Mouse (Mus musculus): ENCODE data around the gene Gga2. TPM values are rescaled to one million over a fixed set of nuclear protein-coding genes. Genes with fewer than 3 reads are reported as not detected.

The Gga2 gene
- polyA plus RNA-seq, 1 experiment: 30.2 TPM

GRCm38 (mm10) chr7:122045711-122046110, 24.7 kb upstream of the Gga2 start:
- peaks cover 9% of the 10 kb centered on the region for H3K4me1 ChIP-seq (ENCODE audit: control insufficient read depth, insufficient read depth, low read length)
- H3K4me3 ChIP-seq (ENCODE audit: insufficient read depth, low read length): no peak overlapping the region
- H3K27ac ChIP-seq (ENCODE audit: insufficient read depth, low read depth, low read length): no peak overlapping the region
- no peak for TF ChIP-seq CTCF (IDR thresholded peaks at IDR 0.05; ENCODE audit: low read depth, low read length)
- TF ChIP-seq POLR2A (IDR thresholded peaks at IDR 0.05; ENCODE audit: borderline replicate concordance, low read depth, low read length): no peak

GRCm38 (mm10) chr7:122045181-122045634, 24.2 kb upstream of the Gga2 start:
- Histone ChIP-seq H3K4me3 (ENCODE audit: insufficient read depth, low read length) (no peak overlapping the region), H3K4me1 (ENCODE audit: control insufficient read depth, insufficient read depth, low read length) (peaks cover 9% of the 10 kb centered on the region), H3K27ac (ENCODE audit: insufficient read depth, low read depth, low read length) (no peak overlapping the region)
- TF ChIP-seq POLR2A (IDR thresholded peaks at IDR 0.05; ENCODE audit: borderline replicate concordance, low read depth, low read length) (no peak), CTCF (IDR thresholded peaks at IDR 0.05; ENCODE audit: low read depth, low read length) (no peak)

- Histone ChIP-seq H3K4me1 (ENCODE audit: control insufficient read depth, insufficient read depth, low read length) (peaks cover 9% of the 10 kb centered on the region), H3K27ac (ENCODE audit: insufficient read depth, low read depth, low read length) (no peak overlapping the region), H3K4me3 (ENCODE audit: insufficient read depth, low read length) (no peak overlapping the region)
- TF ChIP-seq CTCF (IDR thresholded peaks at IDR 0.05; ENCODE audit: low read depth, low read length) (no peak), POLR2A (IDR thresholded peaks at IDR 0.05; ENCODE audit: borderline replicate concordance, low read depth, low read length) (no peak)
Observed at GRCm38 (mm10) chr7:122044106-122044505, 23.1 kb upstream of the Gga2 start.

GRCm38 (mm10) chr7:122034348-122034747, 13.3 kb upstream of the Gga2 start:
- TF ChIP-seq CTCF (IDR thresholded peaks at IDR 0.05; ENCODE audit: low read depth, low read length) (no peak), POLR2A (IDR thresholded peaks at IDR 0.05; ENCODE audit: borderline replicate concordance, low read depth, low read length) (no peak)
- Histone ChIP-seq H3K4me3 (ENCODE audit: insufficient read depth, low read length) (no peak overlapping the region), H3K27ac (ENCODE audit: insufficient read depth, low read depth, low read length) (no peak overlapping the region), H3K4me1 (ENCODE audit: control insufficient read depth, insufficient read depth, low read length) (peaks cover 10% of the 10 kb centered on the region)

GRCm38 (mm10) chr7:122033371-122033770, 12.3 kb upstream of the Gga2 start:
- H3K27ac ChIP-seq (ENCODE audit: insufficient read depth, low read depth, low read length): no peak overlapping the region
- no peak overlapping the region for H3K4me3 ChIP-seq (ENCODE audit: insufficient read depth, low read length)
- H3K4me1 ChIP-seq (ENCODE audit: control insufficient read depth, insufficient read depth, low read length): peaks cover 10% of the 10 kb centered on the region
- no peak for TF ChIP-seq POLR2A (IDR thresholded peaks at IDR 0.05; ENCODE audit: borderline replicate concordance, low read depth, low read length)
- no peak for TF ChIP-seq CTCF (IDR thresholded peaks at IDR 0.05; ENCODE audit: low read depth, low read length)

- H3K4me3 ChIP-seq (ENCODE audit: insufficient read depth, low read length): no peak overlapping the region
- H3K27ac ChIP-seq (ENCODE audit: insufficient read depth, low read depth, low read length): no peak overlapping the region
- TF ChIP-seq CTCF (IDR thresholded peaks at IDR 0.05; ENCODE audit: low read depth, low read length) (no peak), POLR2A (IDR thresholded peaks at IDR 0.05; ENCODE audit: borderline replicate concordance, low read depth, low read length) (no peak)
- peaks cover 22% of the 10 kb centered on the region for H3K4me1 ChIP-seq (ENCODE audit: control insufficient read depth, insufficient read depth, low read length)
Observed at GRCm38 (mm10) chr7:122022131-122022530, 1.1 kb upstream of the Gga2 start.

GRCm38 (mm10) chr7:122020273-122020666, 752 bp downstream of the Gga2 start:
- TF ChIP-seq CTCF (IDR thresholded peaks at IDR 0.05; ENCODE audit: low read depth, low read length) (no peak), POLR2A (IDR thresholded peaks at IDR 0.05; ENCODE audit: borderline replicate concordance, low read depth, low read length) (no peak)
- Histone ChIP-seq H3K27ac (ENCODE audit: insufficient read depth, low read depth, low read length) (no peak overlapping the region), H3K4me3 (ENCODE audit: insufficient read depth, low read length) (peak overlapping the region; percentile 93), H3K4me1 (ENCODE audit: control insufficient read depth, insufficient read depth, low read length) (peaks cover 34% of the 10 kb centered on the region)

- TF ChIP-seq CTCF (IDR thresholded peaks at IDR 0.05; ENCODE audit: low read depth, low read length) (no peak), POLR2A (IDR thresholded peaks at IDR 0.05; ENCODE audit: borderline replicate concordance, low read depth, low read length) (no peak)
- no peak overlapping the region for H3K27ac ChIP-seq (ENCODE audit: insufficient read depth, low read depth, low read length)
- H3K4me1 ChIP-seq (ENCODE audit: control insufficient read depth, insufficient read depth, low read length): peaks cover 34% of the 10 kb centered on the region
- no peak overlapping the region for H3K4me3 ChIP-seq (ENCODE audit: insufficient read depth, low read length)
Observed at GRCm38 (mm10) chr7:122018978-122019377, 2.0 kb downstream of the Gga2 start.

- TF ChIP-seq POLR2A (IDR thresholded peaks at IDR 0.05; ENCODE audit: borderline replicate concordance, low read depth, low read length): no peak
- no peak for TF ChIP-seq CTCF (IDR thresholded peaks at IDR 0.05; ENCODE audit: low read depth, low read length)
- H3K4me1 ChIP-seq (ENCODE audit: control insufficient read depth, insufficient read depth, low read length): peaks cover 34% of the 10 kb centered on the region
- H3K27ac ChIP-seq (ENCODE audit: insufficient read depth, low read depth, low read length): no peak overlapping the region
- H3K4me3 ChIP-seq (ENCODE audit: insufficient read depth, low read length): no peak overlapping the region
Observed at GRCm38 (mm10) chr7:122018247-122018646, 2.8 kb downstream of the Gga2 start.

GRCm38 (mm10) chr7:122015734-122016133, 5.3 kb downstream of the Gga2 start:
- no peak for TF ChIP-seq POLR2A (IDR thresholded peaks at IDR 0.05; ENCODE audit: borderline replicate concordance, low read depth, low read length)
- no peak for TF ChIP-seq CTCF (IDR thresholded peaks at IDR 0.05; ENCODE audit: low read depth, low read length)
- H3K27ac ChIP-seq (ENCODE audit: insufficient read depth, low read depth, low read length): no peak overlapping the region
- peaks cover 38% of the 10 kb centered on the region for H3K4me1 ChIP-seq (ENCODE audit: control insufficient read depth, insufficient read depth, low read length)
- H3K4me3 ChIP-seq (ENCODE audit: insufficient read depth, low read length): no peak overlapping the region

- Histone ChIP-seq H3K4me3 (ENCODE audit: insufficient read depth, low read length) (no peak overlapping the region), H3K4me1 (ENCODE audit: control insufficient read depth, insufficient read depth, low read length) (peaks cover 44% of the 10 kb centered on the region), H3K27ac (ENCODE audit: insufficient read depth, low read depth, low read length) (no peak overlapping the region)
- TF ChIP-seq POLR2A (IDR thresholded peaks at IDR 0.05; ENCODE audit: borderline replicate concordance, low read depth, low read length) (no peak), CTCF (IDR thresholded peaks at IDR 0.05; ENCODE audit: low read depth, low read length) (no peak)
Observed at GRCm38 (mm10) chr7:122015105-122015504, 5.9 kb downstream of the Gga2 start.

Measured in bone marrow macrophage, adult 2 months (primary cell).